Comparison of ENCODE assay signal across 9 mouse cellular contexts in genomic region chr5:21391616-21392384, GRCm38 (mm10). TPM values are rescaled to one million over a fixed set of nuclear protein-coding genes. Genes with fewer than 3 reads are reported as not detected.
A peak's percentile ranks its signal among the peaks of the same experiment; 100 is the strongest.
DNase-seq lines count a peak whose midpoint lies in the region; ATAC-seq lines count a peak whose summit lies in the region.
"Had no signal": no experiment of that assay in that cellular context is flagged by ENCODE, and none has a peak within 500 bp of the region (broad histone marks: within the 10 kb centered on the region; RNA-seq: fewer than 3 reads in every experiment).

No protein-coding gene starts in this region.

- intact Hi-C loops in heart, postnatal 10 days (cut with DNase I), result no loop called here

- WGBS in intestine, embryonic 16.5 days, result 23% methylated on average over 12 of the region's 13 CpGs

- no peak overlapping the region for H3K4me2 ChIP-seq in intestine, embryonic 16.5 days (ENCODE audit: low read depth, low read length)

- ATAC-seq in intestine, embryonic 16.5 days, result peak; percentile 87
- ATAC-seq in frontal cortex, adult (ENCODE audit: low TSS enrichment), result no peak
- ATAC-seq: inflammation-experienced regulatory T-cells, adult 6 months had no signal

- no peaks in the 10 kb centered on the region for H3K9me3 ChIP-seq in intestine, embryonic 16.5 days (ENCODE audit: control insufficient read depth, low read length)

- H3K27me3 ChIP-seq in intestine, embryonic 16.5 days (replicated peaks; ENCODE audit: control insufficient read depth, insufficient read depth, low read length), result no peaks in the 10 kb centered on the region

- no peaks in the 10 kb centered on the region for H3K36me3 ChIP-seq in intestine, embryonic 16.5 days (ENCODE audit: control insufficient read depth, insufficient read depth, low read length)

- H3K27ac ChIP-seq in intestine, embryonic 16.5 days (ENCODE audit: low read length), result no peak overlapping the region

- peaks cover 10% of the 10 kb centered on the region for H3K4me1 ChIP-seq in intestine, embryonic 16.5 days (ENCODE audit: control insufficient read depth, insufficient read depth, low read length)

- DNase-seq in heart, postnatal 4 days, result peak; percentile 29
- DNase-seq in heart, postnatal 10 days, result no peak
- peak; percentile 54 for DNase-seq in adrenal gland, postnatal 10 days
- peak; percentile 46 to 72 for DNase-seq in kidney, postnatal 4 days
- DNase-seq in layer of hippocampus, postnatal 25 days (ENCODE audit: extremely low spot score in 1 of 2, low spot score in 1 of 2), result no peak
- no peak for DNase-seq in cerebellum, adult 11 months

- peak overlapping the region; percentile 15; the same call in 1 of the 2 replicates for H3K9ac ChIP-seq in intestine, embryonic 16.5 days (ENCODE audit: low read depth, low read length)

- no peak overlapping the region for H3K4me3 ChIP-seq in intestine, embryonic 16.5 days (ENCODE audit: low read length)

RNA-seq across cellular contexts. Expression of gene Fgl2, which starts 19.4 kb away (rescaled TPM):
- total RNA-seq in heart, postnatal 4 days (2021), result 10 to 100 TPM; 49.3 to 50.0 TPM
- total RNA-seq in heart, postnatal 10 days (2021), result 10 to 100 TPM; 43.8 to 49.0 TPM
- total RNA-seq in adrenal gland, postnatal 10 days (2021), result 1 to 10 TPM; 7.5 to 9.0 TPM
- polyA plus RNA-seq in intestine, embryonic 16.5 days (2015; fragmentation: Nextera tagmentation; extraction: Ambion mirVana), result 8.4 and 9.8 TPM in 2 replicates
- total RNA-seq in layer of hippocampus, postnatal 25 days (2021), result 1 to 10 TPM; 1.2 to 2.4 TPM

RNA-seq across cellular contexts. Expression of gene Ccdc146, which starts 32.7 kb away (rescaled TPM):
- 1 to 10 TPM; 3.6 to 3.9 TPM for total RNA-seq in heart, postnatal 4 days (2021)
- total RNA-seq in heart, postnatal 10 days (2021), result 1 to 10 TPM; 2.7 to 3.4 TPM
- total RNA-seq in adrenal gland, postnatal 10 days (2021), result under 1 TPM in 1 of 2 experiments, not detected in 1; 0.15 TPM
- 0.13 and 0.36 TPM in 2 replicates for polyA plus RNA-seq in intestine, embryonic 16.5 days (2015; fragmentation: Nextera tagmentation; extraction: Ambion mirVana)
- under 1 TPM; 0.20 to 0.47 TPM for total RNA-seq in layer of hippocampus, postnatal 25 days (2021)

RNA-seq across cellular contexts. Expression of gene Fam185a, which starts 33.0 kb away (rescaled TPM):
- 1 to 10 TPM; 7.7 to 8.6 TPM for total RNA-seq in heart, postnatal 4 days (2021)
- total RNA-seq in heart, postnatal 10 days (2021), result 10 to 100 TPM; 10.7 to 12.3 TPM
- total RNA-seq in adrenal gland, postnatal 10 days (2021), result 10 to 100 TPM; 12.9 to 13.2 TPM
- 8.9 and 9.1 TPM in 2 replicates for polyA plus RNA-seq in intestine, embryonic 16.5 days (2015; fragmentation: Nextera tagmentation; extraction: Ambion mirVana)
- 10 to 100 TPM; 11.2 to 12.4 TPM for total RNA-seq in layer of hippocampus, postnatal 25 days (2021)

Comparison
In these comparisons a context has a peak if more than half of its experiments do, and no peak if none do; other contexts are left out.
1. DNase-seq: peak in heart, postnatal 4 days (single experiment), adrenal gland, postnatal 10 days (single experiment) and kidney, postnatal 4 days (2 of 2); none in heart, postnatal 10 days (0 of 2), layer of hippocampus, postnatal 25 days (0 of 2) and cerebellum, adult 11 months (single experiment).
2. RNA of gene Fgl2, which starts 19.4 kb away (total RNA-seq): 49.3 to 50.0 TPM in heart, postnatal 4 days and 43.8 to 49.0 TPM in heart, postnatal 10 days; 7.5 to 9.0 TPM in adrenal gland, postnatal 10 days and 1.2 to 2.4 TPM in layer of hippocampus, postnatal 25 days; every median in the first group is over 4 times any median in the second.